Comparison of ENCODE assay signal across 26 mouse cellular contexts in the genomic region with DNA sequence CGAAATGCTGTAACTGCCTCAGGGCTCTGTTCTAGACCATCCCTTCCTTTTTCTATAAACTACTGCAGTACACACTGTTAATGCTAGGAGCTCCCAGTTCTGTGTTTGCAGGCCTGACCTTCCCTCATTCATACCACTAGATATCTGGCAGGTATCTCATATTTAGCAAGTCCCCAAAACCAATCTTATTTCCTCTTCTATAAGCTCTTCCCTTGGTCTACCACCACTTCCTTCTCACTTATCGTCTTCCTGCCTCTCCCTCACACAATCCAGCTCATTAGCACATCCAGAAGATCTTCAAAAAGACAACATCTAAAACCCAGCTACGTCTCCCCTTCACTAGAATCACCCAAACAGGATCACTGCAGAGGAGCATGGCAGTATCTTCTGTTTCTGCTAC. TPM values are rescaled to one million over a fixed set of nuclear protein-coding genes. Genes with fewer than 3 reads are reported as not detected.
DNase-seq lines count a peak whose midpoint lies in the region; ATAC-seq and TF ChIP-seq lines count a peak whose summit lies in the region.
"Had no signal": no experiment of that assay in that cellular context is flagged by ENCODE, and none has a peak within 500 bp of the region (broad histone marks: within the 10 kb centered on the region; RNA-seq: fewer than 3 reads in every experiment).

No protein-coding gene starts in this region.

- TF ChIP-seq RAD21 in MEL (IDR thresholded peaks at IDR 0.05; ENCODE audit: low read depth, low read length) = no peak

- 28% methylated on average over 3 of the region's 3 CpGs for WGBS in liver, postnatal 0 days (ENCODE audit: insufficient replicate concordance)
- 57% methylated on average over 3 of the region's 3 CpGs for WGBS in olfactory bulb, adult 2 months
- WGBS in thymus, adult 2 months = 16% methylated on average over 3 of the region's 3 CpGs

- no peaks in the 10 kb centered on the region for H3K9me3 ChIP-seq in MEL (replicated peaks; ENCODE audit: insufficient read depth, low read length)
- peaks cover 1% of the 10 kb centered on the region for H3K9me3 ChIP-seq in liver, postnatal 0 days (ENCODE audit: low read length)
- H3K9me3 ChIP-seq: heart, embryonic 15.5 days; intestine, embryonic 15.5 days; limb, embryonic 10.5 days; lung, embryonic 15.5 days; neural tube, embryonic 12.5 days had no signal

- peak overlapping the region; percentile 35 to 44 for H3K4me3 ChIP-seq in MEL (ENCODE audit: control insufficient read depth in 1 of 2, insufficient read depth in 1 of 2, low read depth in 2 of 2, low read length in 2 of 2)
- H3K4me3 ChIP-seq in bone marrow macrophage, adult 2 months (ENCODE audit: insufficient read depth, low read length) = no peak overlapping the region
- H3K4me3 ChIP-seq in liver, postnatal 0 days (ENCODE audit: low read depth, low read length) = no peak overlapping the region
- H3K4me3 ChIP-seq in olfactory bulb, adult 2 months (ENCODE audit: insufficient read depth, low read depth, low read length) = no peak overlapping the region
- H3K4me3 ChIP-seq in thymus, adult 2 months (ENCODE audit: control insufficient read depth, insufficient read depth, low read length) = no peak overlapping the region
- H3K4me3 ChIP-seq: embryonic facial prominence, embryonic 10.5 days; forebrain, embryonic 10.5 days; heart, embryonic 15.5 days; hindbrain, embryonic 13.5 days; intestine, embryonic 15.5 days; limb, embryonic 10.5 days; lung, embryonic 15.5 days; midbrain, embryonic 13.5 days; neural tube, embryonic 12.5 days had no signal

- DNase-seq in MEL (ENCODE audit: low read depth, low spot score) = peak; percentile 67
- DNase-seq in liver, postnatal 0 days = no peak
- DNase-seq in thymus, adult 2 months = no peak
- DNase-seq in gastrocnemius, postnatal 10 days = no peak
- no peak for DNase-seq in MN1 (ENCODE audit: low spot score)
- DNase-seq: adrenal gland, postnatal 10 days; cerebellum, adult 9-10 months; heart, postnatal 36 days; kidney, adult 9 months; kidney, postnatal 14 days; retina, postnatal 1 day; right cerebral cortex, postnatal 4 days had no signal

- peaks cover 11 to 20% of the 10 kb centered on the region in 2 experiments for H3K36me3 ChIP-seq in MEL (ENCODE audit: control insufficient read depth in 1 of 2, insufficient read depth in 2 of 2, low read length in 2 of 2)
- H3K36me3 ChIP-seq in liver, postnatal 0 days (replicated peaks; ENCODE audit: insufficient read depth, low read length) = peaks cover 9% of the 10 kb centered on the region
- H3K36me3 ChIP-seq in thymus, adult 2 months (ENCODE audit: control insufficient read depth, insufficient read depth, low read length) = peaks cover 11% of the 10 kb centered on the region; the same call in 1 of the 2 replicates

- H3K27ac ChIP-seq in MEL (ENCODE audit: control insufficient read depth, low read depth, low read length) = peak overlapping the region; percentile 79
- 0 out of 2 replicates have a peak overlapping the region, but pooled peaks have one; percentile 10 for H3K27ac ChIP-seq in bone marrow macrophage, adult 2 months (ENCODE audit: insufficient read depth, low read depth, low read length)
- H3K27ac ChIP-seq in liver, postnatal 0 days (ENCODE audit: low read depth) = 0 out of 2 replicates have a peak overlapping the region, but pooled peaks have one; percentile 39
- peak overlapping the region; percentile 82 for H3K27ac ChIP-seq in olfactory bulb, adult 2 months (ENCODE audit: insufficient read depth, low read depth, low read length)
- H3K27ac ChIP-seq in thymus, adult 2 months (ENCODE audit: control insufficient read depth, insufficient read depth, low read length) = no peak overlapping the region
- H3K27ac ChIP-seq: embryonic facial prominence, embryonic 10.5 days; forebrain, embryonic 10.5 days; heart, embryonic 15.5 days; hindbrain, embryonic 13.5 days; intestine, embryonic 15.5 days; limb, embryonic 10.5 days; lung, embryonic 15.5 days; macrophage; midbrain, embryonic 13.5 days; neural tube, embryonic 12.5 days; stomach, postnatal 0 days had no signal

- 0 out of 2 replicates have a peak overlapping the region, but pooled peaks have one; percentile 7 for H3K9ac ChIP-seq in MEL (ENCODE audit: control insufficient read depth, low read depth, low read length, poor library complexity, severe bottlenecking)
- no peak overlapping the region for H3K9ac ChIP-seq in liver, postnatal 0 days (replicated peaks)
- H3K9ac ChIP-seq: heart, embryonic 15.5 days; hindbrain, embryonic 13.5 days; intestine, embryonic 15.5 days; lung, embryonic 15.5 days; midbrain, embryonic 13.5 days; neural tube, embryonic 12.5 days had no signal

- no peak for ATAC-seq in liver, postnatal 0 days
- ATAC-seq: forebrain, embryonic 16.5 days; intestine, embryonic 15.5 days; midbrain, embryonic 13.5 days had no signal

- H3K79me2 ChIP-seq in MEL (ENCODE audit: control insufficient read depth, insufficient read depth, low read length, poor library complexity) = peaks cover 5% of the 10 kb centered on the region; the same call in 1 of the 2 replicates

- TF ChIP-seq CTCF in MEL (IDR thresholded peaks at IDR 0.05 in 2 of 3, conservative IDR thresholded peaks at IDR 0.05 in 1 of 3; ENCODE audit: control insufficient read depth in 1 of 3, insufficient read depth in 1 of 3, low read depth in 2 of 3, low read length in 3 of 3, poor library complexity in 1 of 3, severe bottlenecking in 1 of 3) = no peak
- TF ChIP-seq CTCF in bone marrow macrophage, adult 2 months (IDR thresholded peaks at IDR 0.05; ENCODE audit: low read depth, low read length) = no peak
- no peak for TF ChIP-seq CTCF in liver, postnatal 0 days (IDR thresholded peaks at IDR 0.05; ENCODE audit: low read depth)
- no peak for TF ChIP-seq CTCF in olfactory bulb, adult 2 months (IDR thresholded peaks at IDR 0.05; ENCODE audit: insufficient read depth, low read depth, low read length)
- no peak for TF ChIP-seq CTCF in thymus, adult 2 months (IDR thresholded peaks at IDR 0.05; ENCODE audit: borderline replicate concordance, control insufficient read depth, extremely low read depth, insufficient read depth, low read length, poor library complexity)

- no peaks in the 10 kb centered on the region for H3K27me3 ChIP-seq in MEL (ENCODE audit: control insufficient read depth in 1 of 2, insufficient read depth in 2 of 2, low read length in 2 of 2)
- no peaks in the 10 kb centered on the region for H3K27me3 ChIP-seq in liver, postnatal 0 days (ENCODE audit: insufficient read depth, low read length)
- no peaks in the 10 kb centered on the region for H3K27me3 ChIP-seq in thymus, adult 2 months (ENCODE audit: control insufficient read depth, insufficient read depth, low read length)
- H3K27me3 ChIP-seq: heart, embryonic 15.5 days; hindbrain, embryonic 13.5 days; intestine, embryonic 15.5 days; lung, embryonic 15.5 days; midbrain, embryonic 13.5 days; neural tube, embryonic 12.5 days had no signal

- peaks cover 10 to 19% of the 10 kb centered on the region in 2 experiments for H3K4me1 ChIP-seq in MEL (ENCODE audit: control insufficient read depth in 1 of 2, insufficient read depth in 2 of 2, low read length in 2 of 2)
- H3K4me1 ChIP-seq in bone marrow macrophage, adult 2 months (ENCODE audit: control insufficient read depth, insufficient read depth, low read length) = peaks cover 14% of the 10 kb centered on the region
- peaks cover 10% of the 10 kb centered on the region for H3K4me1 ChIP-seq in liver, postnatal 0 days (ENCODE audit: insufficient read depth)
- H3K4me1 ChIP-seq in olfactory bulb, adult 2 months (ENCODE audit: control insufficient read depth, insufficient read depth, low read length) = 0 out of 2 replicates have a peak, but pooled peaks cover 2% of the 10 kb centered on the region
- H3K4me1 ChIP-seq in thymus, adult 2 months (replicated peaks; ENCODE audit: control insufficient read depth, insufficient read depth, low read length) = peaks cover 4% of the 10 kb centered on the region
- H3K4me1 ChIP-seq: neural tube, embryonic 12.5 days had no signal

- H3K4me2 ChIP-seq in liver, postnatal 0 days (ENCODE audit: low read depth, low read length) = peak overlapping the region; percentile 36
- H3K4me2 ChIP-seq: heart, embryonic 15.5 days; hindbrain, embryonic 13.5 days; intestine, embryonic 15.5 days; lung, embryonic 15.5 days; midbrain, embryonic 13.5 days; neural tube, embryonic 12.5 days had no signal

- TF ChIP-seq EP300 in MEL (IDR thresholded peaks at IDR 0.05; ENCODE audit: low read depth in 1 of 2, low read length in 2 of 2) = peak; percentile 63 to 65
- TF ChIP-seq EP300 in liver, postnatal 0 days (IDR thresholded peaks at IDR 0.05; ENCODE audit: low read depth) = no peak

- no peak for TF ChIP-seq POLR2A in MEL (IDR thresholded peaks at IDR 0.05; ENCODE audit: control insufficient read depth in 1 of 2, insufficient read depth in 1 of 2, low read depth in 1 of 2, low read length in 2 of 2, poor library complexity in 1 of 2)
- no peak for TF ChIP-seq POLR2A in bone marrow macrophage, adult 2 months (IDR thresholded peaks at IDR 0.05; ENCODE audit: borderline replicate concordance, low read depth, low read length)
- no peak for TF ChIP-seq POLR2A in olfactory bulb, adult 2 months (IDR thresholded peaks at IDR 0.05; ENCODE audit: insufficient read depth, low read depth, low read length)
- TF ChIP-seq POLR2A in thymus, adult 2 months (IDR thresholded peaks at IDR 0.05; ENCODE audit: control insufficient read depth, extremely low read depth, insufficient read depth, low read length, poor library complexity) = no peak

TF ChIP-seq in MEL, 35 proteins besides CTCF, POLR2A, EP300 and RAD21 (continues in another document):
- peak; percentile 79; the same call in 1 of the 2 replicates for TF ChIP-seq RCOR1 (IDR thresholded peaks at IDR 0.05; ENCODE audit: low read depth, low read length)
- TF ChIP-seq MXI1 (IDR thresholded peaks at IDR 0.05; ENCODE audit: low read depth, low read length) = no peak
- peak; percentile 53 for TF ChIP-seq SIN3A (IDR thresholded peaks at IDR 0.05; ENCODE audit: low read length)
- TF ChIP-seq GATA1 (IDR thresholded peaks at IDR 0.05; ENCODE audit: low read depth, low read length) = peak; percentile 74
- no peak for TF ChIP-seq USF1 (IDR thresholded peaks at IDR 0.05; ENCODE audit: low read depth, low read length)
- TF ChIP-seq ETS1 (IDR thresholded peaks at IDR 0.05; ENCODE audit: low read depth, low read length) = peak; percentile 35; the same call in 1 of the 2 replicates
- no peak for TF ChIP-seq TCF12 (IDR thresholded peaks at IDR 0.05; ENCODE audit: low read depth, low read length)

RNA-seq across cellular contexts. Expression of gene Rasa2, which starts 19.1 kb away (rescaled TPM):
- total RNA-seq in MEL (2012; rRNA removed) = 9.5 and 11.3 TPM in 2 replicates
- polyA plus RNA-seq in MEL (2012; ENCODE audit: insufficient read depth in 1 of 2, insufficient read length in 2 of 2, low read depth in 1 of 2, low replicate concordance in 2 of 2, missing spikeins in 1 of 2) = 10 to 100 TPM in 1 of 2 experiments, not detected in 1; 11.3 TPM
- 5.2 and 6.0 TPM in 2 replicates for polyA plus RNA-seq in bone marrow macrophage, adult 2 months (2012; ENCODE audit: insufficient read depth, insufficient read length, missing spikeins)
- 2.5 and 2.7 TPM in 2 replicates for polyA plus RNA-seq in liver, postnatal 0 days (2015; fragmentation: Nextera tagmentation; extraction: Ambion mirVana)
- not detected in 2 replicates for polyA plus RNA-seq in olfactory bulb, adult 2 months (2012; ENCODE audit: insufficient read depth, insufficient read length, low replicate concordance, missing spikeins)
- polyA plus RNA-seq in thymus, adult 2 months (2012; rRNA removed) = 6.5 and 7.4 TPM in 2 replicates
- total RNA-seq in gastrocnemius, postnatal 10 days (2021) = 1 to 10 TPM; 4.3 to 9.6 TPM

Comparison
In these comparisons a context has a peak if more than half of its experiments do, and no peak if none do; other contexts are left out.
1. H3K4me3 ChIP-seq: peak in MEL (2 of 2); none in bone marrow macrophage, adult 2 months (single experiment), liver, postnatal 0 days (single experiment), olfactory bulb, adult 2 months (single experiment) and thymus, adult 2 months (single experiment).